ENCODE assay signal across 9 mouse cellular contexts in genomic region chr16:29972741-29973141, GRCm38 (mm10).
A peak's percentile ranks its signal among the peaks of the same experiment; 100 is the strongest.
DNase-seq lines count a peak whose midpoint lies in the region; ATAC-seq and TF ChIP-seq lines count a peak whose summit lies in the region.
"Had no signal": no experiment of that assay in that cellular context is flagged by ENCODE, and none has a peak within 500 bp of the region (broad histone marks: within the 10 kb centered on the region; RNA-seq: fewer than 3 reads in every experiment).

No protein-coding gene starts in this region.

- ATAC-seq in kidney, postnatal 0 days (replicated peaks; ENCODE audit: low FRiP score, low read depth), result peak; percentile 71

- no peaks in the 10 kb centered on the region for H3K9me3 ChIP-seq in kidney, postnatal 0 days (replicated peaks; ENCODE audit: low read length)
- H3K9me3 ChIP-seq in midbrain, embryonic 10.5 days (replicated peaks), result no peaks in the 10 kb centered on the region

- H3K9ac ChIP-seq in kidney, postnatal 0 days (ENCODE audit: low read depth, low read length), result no peak overlapping the region
- H3K9ac ChIP-seq: hindbrain, embryonic 14.5 days had no signal

- TF ChIP-seq CTCF in kidney, postnatal 0 days (IDR thresholded peaks at IDR 0.05; ENCODE audit: low read depth), result no peak

- 0 out of 2 replicates have a peak, but pooled peaks cover 8% of the 10 kb centered on the region for H3K4me1 ChIP-seq in kidney, postnatal 0 days (replicated peaks; ENCODE audit: insufficient read depth, low read length)
- peaks cover 19% of the 10 kb centered on the region for H3K4me1 ChIP-seq in midbrain, embryonic 10.5 days

- no peak overlapping the region for H3K27ac ChIP-seq in kidney, postnatal 0 days
- no peak overlapping the region; the same call in 1 of the 2 replicates for H3K27ac ChIP-seq in midbrain, embryonic 10.5 days (replicated peaks)
- H3K27ac ChIP-seq: hindbrain, embryonic 14.5 days had no signal

- DNase-seq in kidney, postnatal 0 days (ENCODE audit: low spot score), result peak; percentile 77
- DNase-seq in kidney, adult 9 months, result no peak
- DNase-seq in ES-CJ7 (ENCODE audit: low read depth, low spot score), result peak; percentile 82
- peak; percentile 84 for DNase-seq in fat pad, adult 2 months (ENCODE audit: extremely low read depth, low read depth, low spot score)
- DNase-seq in mesoderm, embryonic 11.5 days (ENCODE audit: low read depth, low spot score), result peak; percentile 40
- DNase-seq in left cerebral cortex, adult 9 months (ENCODE audit: low spot score in 2 of 2), result no peak
- no peak for DNase-seq in midbrain, embryonic 10.5 days (ENCODE audit: low spot score)
- DNase-seq: cerebellum, adult 11 months had no signal

- H3K4me2 ChIP-seq in kidney, postnatal 0 days (ENCODE audit: low read length), result no peak overlapping the region
- H3K4me2 ChIP-seq: hindbrain, embryonic 14.5 days had no signal

- WGBS in kidney, postnatal 0 days, result 17% methylated on average over 1 of the region's 1 CpGs
- WGBS in midbrain, embryonic 10.5 days, result 56% methylated on average over 1 of the region's 1 CpGs

- H3K27me3 ChIP-seq in kidney, postnatal 0 days (ENCODE audit: insufficient read depth, low read length), result no peaks in the 10 kb centered on the region
- peaks cover 26% of the 10 kb centered on the region for H3K27me3 ChIP-seq in midbrain, embryonic 10.5 days (ENCODE audit: low read depth, poor library complexity, severe bottlenecking)

- no peaks in the 10 kb centered on the region for H3K36me3 ChIP-seq in kidney, postnatal 0 days (ENCODE audit: insufficient read depth, low read length)
- H3K36me3 ChIP-seq in midbrain, embryonic 10.5 days, result no peaks in the 10 kb centered on the region

- no peak overlapping the region for H3K4me3 ChIP-seq in kidney, postnatal 0 days (replicated peaks; ENCODE audit: low read depth, low read length)
- H3K4me3 ChIP-seq in midbrain, embryonic 10.5 days, result no peak overlapping the region

Comparison
In these comparisons a context has a peak if more than half of its experiments do, and no peak if none do; other contexts are left out.
1. DNase-seq: peak in kidney, postnatal 0 days (single experiment), ES-CJ7 (single experiment), fat pad, adult 2 months (single experiment) and mesoderm, embryonic 11.5 days (single experiment); none in kidney, adult 9 months (single experiment), left cerebral cortex, adult 9 months (0 of 2) and midbrain, embryonic 10.5 days (single experiment).